Mouse (Mus musculus): ENCODE measurements at regions not wholly inside any gene's neighbourhood (a gene's known extent, or its start where the extent isn't known, plus 50 kb on each side); places are given as distances from the start of the nearest gene placed in this dataset.

DNA sequence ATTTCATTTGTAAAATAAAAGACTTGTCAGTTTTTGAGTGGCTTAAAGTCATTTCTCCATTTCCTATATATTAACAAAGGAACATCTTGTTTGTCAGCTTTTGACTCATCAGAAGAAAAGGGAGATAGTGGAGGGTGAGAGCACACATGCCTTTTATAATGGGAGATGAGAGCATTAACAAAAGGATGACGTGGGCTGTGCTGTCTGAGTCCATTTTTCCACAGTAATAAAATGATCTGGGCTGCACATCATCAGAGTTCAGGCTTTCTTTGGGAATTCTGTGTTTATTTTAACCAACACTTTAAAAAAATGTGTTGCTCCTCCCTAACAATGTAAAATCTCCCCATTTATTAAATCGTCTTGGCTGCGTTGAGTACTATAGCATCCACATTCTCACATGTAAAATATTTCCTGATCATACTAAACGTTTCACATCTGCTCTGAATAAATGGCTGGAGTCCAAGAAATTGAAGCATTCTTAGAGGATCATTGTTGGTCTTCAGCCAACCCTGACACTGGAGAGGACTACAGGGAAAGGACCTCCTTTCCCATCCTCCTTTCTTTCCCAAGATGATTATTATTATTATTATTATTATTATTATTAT is 458.5 kb upstream of the Jag1 start:
- DNase-seq = no peak

- DNase-seq = no peak
Observed at GRCm38 (mm10) chr2:137571146-137571545, 454.7 kb upstream of the Jag1 start.

DNA sequence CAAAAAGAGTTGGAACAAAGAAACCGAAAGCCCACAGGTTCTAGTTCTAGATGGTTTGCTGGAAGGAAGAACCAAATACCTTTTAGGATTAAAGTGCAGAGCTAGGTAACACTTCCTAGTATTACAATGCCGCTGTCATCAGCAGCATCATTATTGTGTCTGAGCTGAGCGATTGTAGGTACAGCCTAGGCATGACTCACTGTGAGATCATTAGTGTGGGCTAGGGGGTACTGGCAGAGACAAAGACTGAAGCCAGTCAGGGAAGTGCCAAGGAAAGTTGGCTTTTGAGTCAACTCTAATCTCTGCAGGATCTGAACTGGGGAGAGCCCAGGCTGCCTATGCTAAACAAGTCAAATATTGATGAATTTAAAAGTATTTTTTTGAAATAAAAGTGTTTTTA is 450.2 kb upstream of the Jag1 start:
- DNase-seq = no peak

- no peak for DNase-seq
Observed at GRCm38 (mm10) chr2:137564064-137564624, 447.7 kb upstream of the Jag1 start.

DNA sequence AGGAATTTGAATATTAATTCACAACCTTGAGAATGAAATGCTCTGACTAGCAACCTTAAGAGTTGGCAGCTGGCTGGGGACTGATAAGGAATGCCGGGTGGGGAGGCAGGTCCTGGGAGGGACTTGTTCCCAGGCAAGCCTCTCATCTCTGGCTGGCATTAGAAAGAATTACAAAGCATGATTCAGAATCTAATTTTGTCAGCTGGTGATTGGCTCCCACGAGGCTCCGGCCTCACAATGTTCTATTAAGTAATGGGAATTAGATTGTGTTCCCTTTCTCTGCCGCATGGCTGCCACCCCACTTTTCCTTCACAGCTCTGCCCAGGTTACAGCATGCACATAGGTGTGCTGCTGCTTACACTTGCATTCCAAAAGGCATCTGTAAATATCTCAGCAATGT is 443.9 kb upstream of the Jag1 start:
- no peak for DNase-seq

- DNase-seq = no peak
Observed at GRCm38 (mm10) chr2:137553871-137554270, 437.4 kb upstream of the Jag1 start.

GRCm38 (mm10) chr2:137536581-137536980 is 420.1 kb upstream of the Jag1 start:
- no peak for DNase-seq

DNA sequence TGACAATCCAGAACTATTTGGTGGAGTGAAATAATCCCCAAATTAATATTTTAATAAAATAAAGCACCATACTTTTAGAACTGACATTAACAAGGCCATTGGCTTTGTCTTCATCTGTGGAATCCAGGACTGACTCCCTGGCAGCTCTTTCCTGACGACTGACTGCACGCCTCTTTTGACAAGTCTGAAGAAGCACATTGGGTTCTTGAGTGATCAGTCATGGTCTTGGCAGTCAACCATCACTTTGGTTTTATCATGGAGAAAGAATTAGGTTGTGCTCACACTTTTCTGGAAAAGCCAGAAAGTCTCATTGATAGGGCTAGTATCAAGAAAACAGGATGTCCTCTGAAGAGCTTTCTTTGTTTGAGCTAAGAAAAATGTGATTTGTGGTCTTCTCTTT is 399.8 kb upstream of the Jag1 start:
- DNase-seq = no peak

GRCm38 (mm10) chr2:137515043-137515442 is 398.6 kb upstream of the Jag1 start:
- DNase-seq = no peak

- no peak for DNase-seq
Observed at GRCm38 (mm10) chr2:137513895-137514506, 397.6 kb upstream of the Jag1 start.

- no peak for DNase-seq
Observed at GRCm38 (mm10) chr2:137510671-137511235, 394.3 kb upstream of the Jag1 start.

- no peak for DNase-seq
Observed at GRCm38 (mm10) chr2:137501236-137501635, 384.8 kb upstream of the Jag1 start.

- DNase-seq = no peak
Observed at GRCm38 (mm10) chr2:137497616-137498015, 381.2 kb upstream of the Jag1 start.

DNA sequence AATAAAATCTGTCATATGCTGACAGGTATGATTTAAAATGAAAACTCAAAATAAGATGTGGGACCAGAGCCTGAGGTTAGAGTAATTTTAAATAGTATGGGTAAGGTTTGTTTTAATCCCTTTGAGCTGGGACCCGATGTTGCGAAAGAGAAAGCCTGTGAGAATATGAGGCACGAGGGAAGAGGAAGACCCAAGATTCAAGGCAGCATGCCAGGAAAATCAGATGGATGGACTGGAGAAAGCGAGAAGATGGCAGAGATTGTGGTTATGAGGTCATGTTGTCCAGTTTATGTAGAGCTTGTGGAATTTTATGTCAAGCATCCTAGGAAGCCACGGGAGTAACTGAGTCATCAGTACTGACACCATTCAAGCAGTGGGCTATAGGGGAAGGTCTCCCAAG is 377.2 kb upstream of the Jag1 start:
- no peak for DNase-seq

- DNase-seq = no peak
Observed at GRCm38 (mm10) chr2:137489181-137489682, 372.8 kb upstream of the Jag1 start.

- no peak for DNase-seq
Observed at GRCm38 (mm10) chr2:137468769-137469168, 352.3 kb upstream of the Jag1 start.

DNA sequence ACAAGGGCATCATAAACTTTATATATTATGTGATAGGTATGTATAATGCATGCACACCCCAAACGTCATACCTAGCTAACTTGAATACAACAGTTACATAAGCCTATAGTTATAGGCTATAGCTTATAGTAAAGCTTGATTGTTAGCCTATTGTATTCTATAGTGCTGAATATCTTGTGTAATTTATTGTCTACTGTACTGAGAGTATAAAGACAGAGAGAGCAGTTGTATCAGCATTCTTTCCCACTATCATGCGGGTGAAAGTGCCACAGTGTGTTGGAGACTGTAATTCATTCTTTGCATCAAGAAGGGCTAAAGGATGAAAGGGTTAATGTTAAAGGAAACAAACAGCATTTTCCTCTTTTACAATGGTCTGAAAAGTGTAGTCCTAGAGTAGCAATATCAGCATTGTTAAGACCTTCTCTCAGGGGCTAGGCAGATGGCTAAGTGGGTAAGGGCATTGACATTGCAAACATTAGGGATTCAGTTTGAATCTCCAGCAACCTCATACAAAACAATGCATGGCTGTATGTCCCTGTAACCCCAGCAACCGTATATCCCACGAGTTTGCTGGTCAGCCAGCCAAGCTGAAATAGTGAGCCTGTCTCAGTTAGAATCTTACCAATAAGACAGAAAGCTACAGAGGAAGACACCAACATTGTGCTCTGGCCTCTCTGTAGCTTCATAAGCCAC is 340.8 kb upstream of the Jag1 start:
- no peak for DNase-seq

- DNase-seq = no peak
Observed at GRCm38 (mm10) chr2:137456436-137456835, 340.0 kb upstream of the Jag1 start.

DNA sequence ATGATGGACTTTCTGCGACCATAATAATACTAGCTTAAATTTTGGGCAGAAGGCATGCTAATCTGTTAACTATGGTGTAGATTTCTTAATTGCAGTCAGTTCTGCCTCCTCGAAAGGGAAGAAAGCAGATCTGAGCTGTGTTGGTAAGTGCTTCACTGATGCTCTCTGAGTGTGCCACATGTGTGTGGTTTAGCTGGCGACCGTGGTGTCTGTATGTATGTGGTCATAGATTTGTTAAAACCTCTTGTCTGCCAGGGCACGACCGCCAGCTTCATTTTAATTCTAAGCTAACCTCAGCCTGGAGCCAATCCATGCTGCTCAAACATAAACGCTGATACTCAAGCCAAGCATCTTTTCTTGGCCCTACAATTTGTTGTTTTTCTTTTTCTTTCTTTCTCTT is 330.5 kb upstream of the Jag1 start:
- DNase-seq = no peak

GRCm38 (mm10) chr2:137437741-137438140 is 321.3 kb upstream of the Jag1 start:
- DNase-seq = no peak

DNA sequence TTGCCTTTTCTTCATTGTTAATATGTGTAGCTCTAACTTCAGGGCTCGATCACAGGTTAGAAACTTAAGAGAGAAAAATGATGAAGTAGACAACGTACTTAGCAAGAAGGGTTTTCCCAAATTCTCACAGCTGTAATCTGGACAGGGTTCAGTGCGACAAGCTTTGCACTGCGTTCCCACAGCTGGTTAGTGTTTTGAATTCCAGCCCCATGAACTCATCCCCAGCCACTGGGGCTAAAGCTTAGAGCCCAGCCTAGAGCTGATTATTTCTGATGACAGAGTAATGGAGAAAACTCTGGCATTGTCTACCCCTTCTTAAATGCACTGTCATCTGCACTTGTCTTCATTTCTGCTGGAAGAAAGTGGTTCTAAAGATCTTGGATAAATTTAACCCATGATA is 319.7 kb upstream of the Jag1 start:
- DNase-seq = no peak

DNA sequence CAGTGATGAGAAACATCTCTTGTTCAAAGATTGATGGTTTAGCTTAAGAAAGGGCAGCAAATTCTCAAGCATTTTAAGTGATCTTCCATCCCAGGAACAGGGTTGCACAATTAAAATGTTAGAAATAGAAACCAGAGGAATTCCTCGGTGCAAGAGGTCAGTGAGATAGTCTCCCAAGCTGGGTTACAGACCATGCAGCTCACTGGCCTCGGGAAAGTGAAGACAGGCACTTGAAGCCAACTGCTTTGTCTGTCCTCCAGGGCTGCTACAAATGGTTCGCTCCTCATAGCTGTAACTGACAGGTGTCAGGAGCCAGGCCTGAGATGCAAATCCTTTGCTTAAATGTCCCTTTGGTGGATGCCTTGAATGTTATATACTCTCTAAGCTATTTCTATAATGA is 306.2 kb upstream of the Jag1 start:
- DNase-seq = no peak

DNA sequence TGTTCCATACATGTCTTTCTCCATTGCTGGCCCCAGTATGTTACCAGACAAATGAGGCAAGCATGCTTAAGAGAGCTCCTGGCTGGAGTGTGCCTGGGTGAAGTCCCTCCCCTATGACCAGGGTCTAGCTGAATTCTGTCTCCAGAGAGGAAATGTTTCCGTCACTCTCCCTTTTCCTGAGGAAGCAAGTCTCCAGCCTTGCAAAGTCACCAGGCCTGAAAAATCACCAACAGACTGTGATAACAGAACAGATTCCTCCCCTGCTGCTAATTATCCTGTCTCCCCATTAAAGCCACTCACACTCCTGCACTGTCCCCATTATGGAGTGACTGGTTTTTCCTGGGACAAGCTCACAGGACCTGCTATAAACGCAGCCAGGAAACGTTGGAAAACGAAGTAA is 303.2 kb upstream of the Jag1 start:
- no peak for DNase-seq

DNA sequence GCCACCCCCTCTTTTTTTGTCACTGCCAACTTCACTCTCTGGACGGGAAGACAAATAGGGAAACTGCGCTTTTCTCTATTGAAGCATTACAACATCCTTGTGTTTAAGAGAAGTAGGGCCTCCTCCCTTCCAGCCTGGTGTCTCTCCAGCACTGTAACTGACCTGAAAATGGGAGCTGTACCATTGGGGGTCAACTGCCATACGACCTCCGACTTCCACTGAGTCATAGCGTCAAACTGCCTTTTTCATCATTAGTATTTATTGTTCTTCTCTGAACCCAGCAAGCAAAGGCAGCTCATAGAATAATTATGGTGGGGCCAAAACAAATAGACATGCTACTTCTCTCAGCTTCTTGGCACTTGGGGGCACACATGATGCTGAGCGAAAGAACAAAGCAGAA is 301.2 kb upstream of the Jag1 start:
- no peak for DNase-seq
